Mouse (Mus musculus) intestine, embryonic 14.5 days (tissue): ENCODE results near the gene Erbb4. TPM values are rescaled to one million over a fixed set of nuclear protein-coding genes. Genes with fewer than 3 reads are reported as not detected.
A peak's percentile ranks its signal among the peaks of the same experiment; 100 is the strongest.

ENCODE experiments used
- ATAC-seq: fragments of 200-750 bp; cut with Nextera tagmentation; replicated peaks from 2 replicates; pipeline ENCODE4 v1.8.0; 2017; ENCODE audit warnings: low read depth, moderate number of reproducible peaks, moderate TSS enrichment, moderate library complexity; ENCODE audit not compliant: low FRiP score, low TSS enrichment
- DNase-seq: peaks from one replicate; pipeline ENCODE4 v3.0.0-alpha.2; 2018; ENCODE audit warnings: low spot score
- H3K27ac ChIP-seq: fragments of 300-500 bp; sonication (generic); 2 replicates; pipeline ENCODE4 v1.5.1; 2014; ENCODE audit warnings: low read depth, mild to moderate bottlenecking, control low read depth
- H3K27me3 ChIP-seq: fragments of 300-500 bp; sonication (generic); replicated peaks from 2 replicates; pipeline ENCODE4 v1.6.1; 2014; ENCODE audit warnings: low read length, control low read depth; ENCODE audit not compliant: control insufficient read depth, insufficient read depth
- H3K36me3 ChIP-seq: fragments of 300-500 bp; sonication (generic); 2 replicates; pipeline ENCODE4 v1.6.1; 2014; ENCODE audit warnings: low read length, control low read depth; ENCODE audit not compliant: control insufficient read depth, insufficient read depth
- H3K4me1 ChIP-seq: fragments of 300-500 bp; sonication (generic); replicated peaks from 2 replicates; pipeline ENCODE4 v1.6.1; 2014; ENCODE audit warnings: low read length, control low read depth, mixed read lengths; ENCODE audit not compliant: control insufficient read depth, insufficient read depth
- H3K4me2 ChIP-seq: fragments of 300-500 bp; sonication (generic); 2 replicates; pipeline ENCODE4 v1.6.1; 2014; ENCODE audit warnings: low read length
- H3K4me3 ChIP-seq: fragments of 300-500 bp; sonication (generic); 2 replicates; pipeline ENCODE4 v1.5.1; 2014; ENCODE audit warnings: low read depth, low read length, control low read depth, mixed read lengths
- H3K9ac ChIP-seq: fragments of 300-500 bp; sonication (generic); 2 replicates; pipeline ENCODE4 v1.6.1; 2014; ENCODE audit warnings: mild to moderate bottlenecking, low read length
- H3K9me3 ChIP-seq: fragments of 300-500 bp; sonication (generic); 2 replicates; pipeline ENCODE4 v1.6.1; 2016; ENCODE audit warnings: low read length, control low read depth; ENCODE audit not compliant: control insufficient read depth
- WGBS: fragments of 180-500 bp; shearing (Covaris S2); extraction: QIAGEN DNeasy Blood & Tissue Kit; methylation state at CpG from one replicate; pipeline ENCODE4 v1.1.7; 2014; 5-methylcytosine and 5-hydroxymethylcytosine counted together
- polyA plus RNA-seq: library from polyadenylated mRNA; unstranded; fragments of >200 nt; fragmentation: Nextera tagmentation; extraction: Ambion mirVana; gene quantifications from 2 replicates; pipeline ENCODE4 v1.2.1, GENCODE M21; 2014

Erbb4 gene
- polyA plus RNA-seq, 1 experiment from 2014 or later = 0.08 TPM

GRCm38 (mm10) chr1:68424336-68424983 is 683.4 kb downstream of the Erbb4 start:
- Histone ChIP-seq H3K27me3 (no peaks in the 10 kb centered on the region), H3K27ac (peak overlapping the region; percentile 14; the same call in 1 of the 2 replicates), H3K9me3 (no peaks in the 10 kb centered on the region), H3K9ac (no peak overlapping the region), H3K4me1 (no peaks in the 10 kb centered on the region), H3K36me3 (no peaks in the 10 kb centered on the region), H3K4me3 (no peak overlapping the region), H3K4me2 (no peak overlapping the region)
- ATAC-seq (no peak), DNase-seq (no peak)
- WGBS = 37% methylated on average over 5 of the region's 5 CpGs

- Histone ChIP-seq H3K27me3 (no peaks in the 10 kb centered on the region), H3K4me3 (no peak overlapping the region), H3K9me3 (no peaks in the 10 kb centered on the region), H3K4me2 (no peak overlapping the region), H3K4me1 (no peaks in the 10 kb centered on the region), H3K27ac (no peak overlapping the region), H3K9ac (no peak overlapping the region), H3K36me3 (no peaks in the 10 kb centered on the region)
- DNase-seq (no peak), ATAC-seq (no peak)
- WGBS = 68% methylated on average over 4 of the region's 4 CpGs
These were observed 706.7 kb downstream of the Erbb4 start for GRCm38 (mm10) chr1:68401204-68401603.

GRCm38 (mm10) chr1:68371531-68371930 is 736.3 kb downstream of the Erbb4 start:
- WGBS = 52% methylated on average over 2 of the region's 2 CpGs
- Histone ChIP-seq H3K4me2 (no peak overlapping the region), H3K4me3 (no peak overlapping the region), H3K27me3 (no peaks in the 10 kb centered on the region), H3K4me1 (no peaks in the 10 kb centered on the region), H3K27ac (no peak overlapping the region), H3K9ac (no peak overlapping the region), H3K9me3 (no peaks in the 10 kb centered on the region), H3K36me3 (no peaks in the 10 kb centered on the region)
- DNase-seq = no peak
- no peak for ATAC-seq

GRCm38 (mm10) chr1:68333714-68334113 is 774.1 kb downstream of the Erbb4 start:
- ATAC-seq (no peak), DNase-seq (no peak)
- Histone ChIP-seq H3K27me3 (no peaks in the 10 kb centered on the region), H3K4me3 (no peak overlapping the region), H3K9me3 (no peaks in the 10 kb centered on the region), H3K4me2 (no peak overlapping the region), H3K36me3 (no peaks in the 10 kb centered on the region), H3K27ac (no peak overlapping the region), H3K9ac (no peak overlapping the region), H3K4me1 (no peaks in the 10 kb centered on the region)
- WGBS = 57% methylated on average over 2 of the region's 2 CpGs

- Histone ChIP-seq H3K9ac (no peak overlapping the region), H3K4me2 (no peak overlapping the region), H3K27me3 (no peaks in the 10 kb centered on the region), H3K36me3 (no peaks in the 10 kb centered on the region), H3K4me3 (no peak overlapping the region), H3K9me3 (no peaks in the 10 kb centered on the region), H3K27ac (no peak overlapping the region), H3K4me1 (no peaks in the 10 kb centered on the region)
- 62% methylated on average over 4 of the region's 4 CpGs for WGBS
- ATAC-seq = no peak
- DNase-seq = no peak
These were observed 802.0 kb downstream of the Erbb4 start for GRCm38 (mm10) chr1:68305813-68306212.

GRCm38 (mm10) chr1:68284443-68284842 is 823.4 kb downstream of the Erbb4 start:
- Histone ChIP-seq H3K27ac (no peak overlapping the region), H3K4me2 (no peak overlapping the region), H3K9ac (no peak overlapping the region), H3K36me3 (no peaks in the 10 kb centered on the region), H3K9me3 (no peaks in the 10 kb centered on the region), H3K27me3 (no peaks in the 10 kb centered on the region), H3K4me1 (no peaks in the 10 kb centered on the region), H3K4me3 (no peak overlapping the region)
- ATAC-seq (no peak), DNase-seq (no peak)
- 74% methylated on average over 2 of the region's 2 CpGs for whole genome bisulfite sequencing

GRCm38 (mm10) chr1:68275819-68276218 is 832.0 kb downstream of the Erbb4 start:
- H3K9ac ChIP-seq = no peak overlapping the region
- ATAC-seq = no peak
- no peaks in the 10 kb centered on the region for H3K27me3 ChIP-seq

GRCm38 (mm10) chr1:68178580-68178979 is 929.3 kb downstream of the Erbb4 start:
- WGBS = 30% methylated on average over 3 of the region's 3 CpGs
- no peak for ATAC-seq
- H3K27ac ChIP-seq = no peak overlapping the region
- H3K27me3 ChIP-seq = no peaks in the 10 kb centered on the region
- DNase-seq = no peak
- no peaks in the 10 kb centered on the region for H3K9me3 ChIP-seq
- H3K4me1 ChIP-seq = no peaks in the 10 kb centered on the region
- H3K4me2 ChIP-seq = no peak overlapping the region
- H3K4me3 ChIP-seq = no peak overlapping the region
- no peaks in the 10 kb centered on the region for H3K36me3 ChIP-seq
- no peak overlapping the region for H3K9ac ChIP-seq

More at GRCm38 (mm10) chr1:68275819-68276218, 832.0 kb downstream of the Erbb4 start:
- 77% methylated on average over 5 of the region's 5 CpGs for WGBS
- H3K4me3 ChIP-seq = no peak overlapping the region
- no peak overlapping the region for H3K27ac ChIP-seq
- no peak overlapping the region for H3K4me2 ChIP-seq
- no peaks in the 10 kb centered on the region for H3K36me3 ChIP-seq
- no peaks in the 10 kb centered on the region for H3K9me3 ChIP-seq
- H3K4me1 ChIP-seq = no peaks in the 10 kb centered on the region
- no peak for DNase-seq

- Histone ChIP-seq H3K4me3 (no peak overlapping the region), H3K9me3 (no peaks in the 10 kb centered on the region), H3K9ac (no peak overlapping the region), H3K36me3 (no peaks in the 10 kb centered on the region), H3K27me3 (no peaks in the 10 kb centered on the region), H3K4me2 (no peak overlapping the region), H3K27ac (no peak overlapping the region), H3K4me1 (no peaks in the 10 kb centered on the region)
- 62% methylated on average over 1 of the region's 1 CpGs for WGBS
- ATAC-seq (no peak), DNase-seq (no peak)
These were observed 952.6 kb downstream of the Erbb4 start for GRCm38 (mm10) chr1:68155253-68155652.
